Mouse (Mus musculus) brain, embryonic 14.5 days (tissue): ENCODE data around the gene Pcdh19.

Experiments
- CTCF ChIP-seq: fragments of 200-500 bp; IDR thresholded peaks from 2 replicates; pipeline ENCODE4 v1.5.1; 2012; ENCODE audit warnings: inconsistent platforms, mild to moderate bottlenecking, moderate library complexity, borderline replicate concordance; ENCODE audit not compliant: insufficient read depth, insufficient read length; ENCODE audit errors: extremely low read depth
- POLR2A ChIP-seq: fragments of 200-500 bp; IDR thresholded peaks from 2 replicates; pipeline ENCODE4 v1.6.1; 2012; ENCODE audit warnings: mild to moderate bottlenecking, inconsistent platforms, borderline replicate concordance; ENCODE audit not compliant: poor library complexity, insufficient read depth, insufficient read length, severe bottlenecking; ENCODE audit errors: extremely low read depth

DNA sequence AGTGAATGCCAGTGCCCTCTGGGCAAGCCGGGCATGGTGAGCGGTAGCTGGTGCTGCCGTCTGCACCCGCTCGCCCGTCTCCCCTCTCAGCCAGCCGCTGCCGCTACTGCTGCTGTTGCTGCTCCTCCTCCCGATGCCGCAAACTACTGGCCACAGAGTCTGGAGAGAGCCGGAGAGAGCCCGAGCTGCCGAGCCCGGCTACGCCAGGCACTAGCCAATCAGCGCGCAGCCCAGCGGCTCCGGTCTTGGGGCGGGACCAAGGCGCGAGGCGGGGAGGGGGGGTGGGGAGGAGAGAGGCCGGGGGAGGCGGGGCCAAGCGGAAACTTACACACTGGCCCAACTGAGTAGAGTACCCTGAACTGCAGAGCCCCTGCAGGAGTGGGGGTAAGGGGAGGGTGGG, at the start of gene Pcdh19:
- TF ChIP-seq CTCF, result no peak
- TF ChIP-seq POLR2A, result peak; percentile 45; the same call in 1 of the 2 replicates
